Mouse (Mus musculus): ENCODE data around the gene E330021D16Rik. TPM values are rescaled to one million over a fixed set of nuclear protein-coding genes. Genes with fewer than 3 reads are reported as not detected.
A peak's percentile ranks its signal among the peaks of the same experiment; 100 is the strongest.

E330021D16Rik gene
- total RNA-seq, 2 experiments from 2014 or later = 0.73 TPM; not detected in 1

DNA sequence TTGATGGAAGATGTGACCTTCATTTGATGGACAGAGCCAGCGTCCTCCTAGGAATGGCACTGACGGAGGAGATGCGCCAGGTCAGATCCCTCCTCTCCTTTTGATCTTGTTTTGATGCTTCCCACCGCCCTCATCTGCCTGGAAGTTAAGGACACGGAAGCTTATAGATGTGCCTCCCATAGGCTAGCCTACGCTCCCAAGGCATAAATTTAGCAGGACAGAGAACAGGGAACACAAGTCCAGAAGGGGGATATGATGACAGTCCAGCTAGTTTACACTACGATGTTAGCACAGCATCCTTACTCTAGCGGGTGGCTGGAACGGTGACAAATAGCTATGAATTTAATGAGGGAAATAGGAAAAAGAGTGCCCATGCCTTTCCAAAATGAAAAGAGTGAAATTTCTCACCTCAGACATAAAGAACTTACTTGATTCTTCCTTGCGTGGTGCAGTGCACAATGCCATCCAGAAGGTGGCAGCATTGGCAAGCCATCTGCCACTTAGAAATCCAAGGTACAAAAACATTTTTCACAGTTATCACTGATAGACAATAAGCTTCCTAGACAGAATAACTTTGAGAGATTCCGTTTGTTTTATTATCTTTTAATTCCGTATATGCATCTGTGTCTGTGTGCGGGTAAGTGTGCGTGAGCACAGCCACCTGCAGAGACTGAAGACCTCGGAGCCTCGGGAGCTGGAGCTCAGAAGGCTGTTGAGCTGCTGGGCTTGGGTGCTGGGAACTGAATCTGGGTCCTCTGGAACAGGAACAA lies 6.9 kb upstream of the E330021D16Rik start:
- DNase-seq (ENCODE audit: low spot score in 2 of 2) = no peak

DNA sequence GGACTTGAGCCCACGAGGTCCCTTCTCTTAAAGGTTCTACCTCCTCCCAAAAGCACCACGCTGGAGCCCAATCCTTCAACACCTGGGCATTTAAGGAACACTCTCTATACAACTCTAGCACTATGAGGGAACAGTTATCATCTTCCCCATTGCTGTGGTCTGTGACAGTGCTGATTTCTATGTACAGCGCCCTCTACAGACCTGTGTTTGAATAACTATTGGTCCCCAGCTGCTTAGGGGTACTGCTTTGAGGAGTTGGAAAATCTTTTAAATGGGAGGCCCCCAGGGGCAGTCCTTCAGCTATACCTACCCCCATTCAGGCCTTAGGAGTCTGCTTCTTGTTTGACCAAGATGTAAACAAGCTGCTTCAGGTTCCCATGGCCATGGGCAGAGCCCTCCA lies 5.7 kb upstream of the E330021D16Rik start:
- no peak for DNase-seq (ENCODE audit: low spot score in 2 of 2)

DNA sequence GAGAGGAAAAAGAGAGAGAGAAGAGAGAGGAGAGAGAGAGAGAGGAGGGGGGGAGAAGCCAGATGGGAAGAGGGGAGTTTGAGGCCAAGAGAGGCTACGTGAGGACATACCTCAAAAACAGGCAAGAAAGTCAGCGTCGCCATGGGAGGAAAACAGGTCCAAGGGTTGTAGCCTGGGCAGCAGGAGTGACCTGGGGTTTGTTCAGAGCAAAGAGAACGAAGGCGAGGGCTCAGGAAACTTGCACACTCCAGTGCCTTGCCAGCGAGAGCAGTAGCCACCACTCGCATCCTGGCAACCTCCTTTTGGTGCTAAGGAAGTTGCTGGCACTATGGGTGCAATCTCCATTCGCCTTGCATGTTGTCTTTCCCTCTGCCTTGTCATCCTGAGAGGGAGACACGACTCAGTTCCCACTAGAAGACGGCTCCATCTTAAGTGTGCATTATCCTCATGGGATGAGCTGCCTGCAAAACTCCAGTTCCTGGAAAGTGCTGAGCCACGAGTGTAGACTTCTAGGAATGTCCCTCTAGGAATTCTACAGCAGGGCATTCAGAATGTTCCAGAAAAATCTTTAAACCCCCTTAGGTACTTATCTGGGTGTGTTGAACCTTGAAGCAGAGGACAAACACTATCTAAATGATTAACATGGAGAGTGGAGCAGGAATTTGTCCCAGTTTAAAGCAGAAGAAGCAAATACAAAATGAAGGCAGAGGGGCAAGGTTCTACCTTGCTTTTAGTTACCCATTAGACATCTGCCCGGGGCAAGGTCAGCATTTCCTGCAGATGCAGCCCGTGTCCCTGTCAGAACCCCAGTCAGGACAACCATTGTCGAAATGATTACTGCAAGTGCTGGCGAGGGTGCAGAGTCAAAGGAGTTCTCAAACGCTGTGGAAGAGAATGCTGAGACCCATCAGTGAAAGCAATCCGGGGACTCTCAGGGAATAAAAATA lies 3.8 kb upstream of the E330021D16Rik start:
- DNase-seq (ENCODE audit: low spot score in 2 of 2) = no peak

DNA sequence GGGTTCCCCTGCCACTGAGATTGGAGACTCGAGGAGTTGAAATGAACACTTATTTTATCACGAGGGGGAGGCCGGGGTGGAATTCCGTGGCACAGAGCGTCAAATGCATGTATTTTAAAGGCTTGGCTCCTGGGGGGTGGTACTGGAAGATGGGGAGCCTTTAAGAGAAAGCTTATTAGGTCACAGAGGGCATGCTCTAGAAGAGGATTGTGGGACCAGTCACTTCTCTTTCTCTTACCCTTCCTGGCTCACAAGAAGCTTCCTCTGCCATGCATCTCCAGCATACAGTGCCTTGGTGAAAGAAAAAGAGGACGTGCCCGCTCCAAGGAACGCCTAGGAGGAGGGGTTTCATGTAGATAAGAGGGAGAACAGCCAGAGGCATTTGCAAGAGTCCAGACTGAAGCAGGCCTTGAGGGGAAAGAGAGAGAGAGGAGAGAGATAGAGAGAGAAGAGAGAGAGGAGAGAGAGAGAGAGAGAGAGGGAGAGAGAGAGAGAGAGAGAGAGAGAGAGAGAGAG lies 3.0 kb upstream of the E330021D16Rik start:
- no peak for DNase-seq (ENCODE audit: low spot score in 2 of 2)

DNA sequence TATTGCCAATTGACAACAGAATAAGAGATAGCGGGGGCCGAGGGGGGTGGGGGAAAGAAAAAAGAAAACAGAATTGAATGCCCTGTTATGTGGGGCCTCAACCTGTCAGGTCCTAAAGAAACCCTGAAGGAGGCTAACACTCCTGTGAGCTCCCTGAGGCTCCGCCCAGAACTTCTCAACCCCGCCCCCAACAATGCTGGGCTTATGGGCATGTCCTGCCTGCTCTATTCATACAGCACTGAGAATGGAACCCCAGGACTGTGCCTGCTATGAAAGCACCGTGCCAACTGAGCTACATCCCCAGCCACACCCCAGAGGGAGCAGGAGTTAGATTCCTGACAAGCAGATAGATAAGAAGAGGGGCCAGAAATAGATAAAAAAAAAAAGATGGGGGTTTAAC lies 2.5 kb upstream of the E330021D16Rik start:
- DNase-seq (ENCODE audit: low spot score in 2 of 2) = no peak

DNA sequence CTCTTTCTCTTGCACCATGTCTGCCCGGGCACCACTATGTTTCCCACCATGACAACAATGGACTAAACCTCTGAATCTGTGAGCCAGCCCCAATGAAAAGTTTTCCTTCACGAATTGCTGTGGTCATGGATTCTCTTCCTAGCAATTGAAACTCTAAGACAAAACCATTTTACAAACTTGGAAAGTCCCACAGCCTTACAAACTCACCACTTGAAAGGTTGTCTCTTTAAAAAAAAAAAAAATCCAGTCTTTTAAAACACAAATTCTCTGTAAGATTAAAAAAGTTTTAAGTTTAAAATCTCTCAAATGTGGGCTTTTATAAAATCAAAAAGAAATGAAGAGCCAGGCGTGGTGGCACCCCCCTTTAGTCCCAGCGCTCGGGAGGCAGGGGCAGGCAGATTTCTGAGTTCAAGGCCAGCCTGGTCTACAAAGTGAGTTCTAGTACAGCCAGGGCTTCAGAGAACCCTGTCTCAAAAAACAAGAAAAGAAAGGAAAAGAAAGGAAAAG lies 1.5 kb downstream of the E330021D16Rik start:
- no peak for DNase-seq (ENCODE audit: low spot score in 2 of 2)

DNA sequence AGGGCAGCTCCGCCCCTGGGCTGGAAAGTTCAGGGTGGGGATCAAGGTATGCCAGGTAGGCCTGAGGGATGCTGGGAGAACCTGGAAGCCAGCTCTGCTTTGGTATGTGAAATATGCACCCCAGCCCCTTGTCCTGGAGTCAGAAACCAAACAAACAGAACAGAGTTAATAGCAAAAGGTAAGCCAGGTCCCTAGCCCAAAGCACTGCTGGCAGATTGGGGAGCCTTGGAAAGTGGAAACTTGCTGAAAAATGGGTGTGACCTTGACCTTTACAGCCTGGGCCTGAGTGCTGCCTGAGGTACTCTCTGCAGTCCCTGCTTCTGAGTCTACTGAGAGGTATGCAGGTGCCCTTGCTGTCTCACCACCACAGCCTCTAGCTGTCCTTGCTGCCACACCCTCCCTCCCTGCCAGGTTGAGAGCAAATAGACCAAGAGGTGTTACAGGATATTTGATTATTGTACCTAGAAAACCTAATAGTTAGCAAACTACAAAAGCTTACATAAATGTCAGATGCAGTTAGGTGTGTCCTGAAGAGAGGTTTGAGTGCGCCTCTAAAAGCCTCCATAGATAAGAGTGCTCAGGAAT lies 7.7 kb downstream of the E330021D16Rik start:
- DNase-seq (ENCODE audit: low spot score in 2 of 2) = no peak

DNA sequence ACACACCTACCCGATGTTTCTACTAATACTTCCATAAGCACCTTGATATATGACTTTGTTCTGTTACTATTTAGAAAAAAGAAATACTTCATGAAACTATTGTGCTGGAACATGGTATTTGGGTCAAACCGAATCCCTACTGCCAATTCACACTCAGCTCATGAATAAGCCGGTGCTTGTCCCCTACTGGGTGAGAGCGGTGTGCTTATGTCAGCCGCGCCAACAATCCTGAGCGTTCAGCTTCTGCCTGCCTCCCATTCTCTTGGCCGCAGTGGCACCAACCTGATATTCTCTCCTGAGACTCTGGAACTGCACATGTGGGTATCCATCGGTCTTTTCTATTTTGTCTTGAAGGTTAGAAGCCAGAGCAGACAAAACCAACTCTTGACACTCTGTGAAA lies 18.5 kb downstream of the E330021D16Rik start:
- no peak for DNase-seq (ENCODE audit: low spot score in 2 of 2)

DNA sequence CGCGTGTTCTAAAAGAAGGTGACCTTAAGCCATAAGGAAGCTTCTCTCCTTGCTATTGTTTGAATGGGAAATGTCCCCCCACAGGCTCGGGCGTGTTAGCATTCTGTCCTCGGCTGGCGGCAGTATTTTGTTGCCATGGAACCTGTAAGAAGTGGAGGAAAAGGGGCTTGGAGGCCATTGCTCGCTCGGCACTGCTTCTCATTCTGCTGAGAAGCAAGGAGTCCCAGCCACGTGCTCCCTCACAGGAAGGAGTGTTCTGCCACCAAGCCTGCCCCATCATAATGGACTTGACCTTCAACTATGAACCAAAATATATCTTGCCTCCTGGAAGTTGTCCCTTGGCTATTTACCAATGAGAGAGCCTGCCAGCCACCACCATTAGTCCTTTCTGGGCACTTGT lies 25.1 kb downstream of the E330021D16Rik start:
- DNase-seq (ENCODE audit: low spot score in 2 of 2) = no peak

DNA sequence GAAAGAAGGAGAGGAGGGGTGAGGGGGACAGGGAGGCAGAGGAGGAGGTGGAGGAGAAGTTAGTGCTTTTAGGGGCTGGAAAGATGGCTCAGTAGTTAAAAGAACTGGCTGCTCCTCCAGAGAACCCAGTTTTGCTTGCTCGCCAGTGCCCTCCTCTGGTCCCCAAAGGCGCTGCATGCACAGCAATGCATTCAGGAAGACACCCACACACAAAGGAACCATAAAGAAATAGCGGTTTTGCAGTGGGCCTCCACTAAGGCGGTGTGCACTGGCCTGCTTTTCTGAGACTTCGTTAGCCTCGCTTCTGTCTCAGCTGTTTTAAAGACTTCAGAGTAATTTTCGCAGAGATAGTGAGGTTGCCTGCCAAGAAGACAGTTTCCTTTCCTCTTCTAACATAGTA lies 30.1 kb downstream of the E330021D16Rik start:
- no peak for DNase-seq (ENCODE audit: low spot score in 2 of 2)

DNA sequence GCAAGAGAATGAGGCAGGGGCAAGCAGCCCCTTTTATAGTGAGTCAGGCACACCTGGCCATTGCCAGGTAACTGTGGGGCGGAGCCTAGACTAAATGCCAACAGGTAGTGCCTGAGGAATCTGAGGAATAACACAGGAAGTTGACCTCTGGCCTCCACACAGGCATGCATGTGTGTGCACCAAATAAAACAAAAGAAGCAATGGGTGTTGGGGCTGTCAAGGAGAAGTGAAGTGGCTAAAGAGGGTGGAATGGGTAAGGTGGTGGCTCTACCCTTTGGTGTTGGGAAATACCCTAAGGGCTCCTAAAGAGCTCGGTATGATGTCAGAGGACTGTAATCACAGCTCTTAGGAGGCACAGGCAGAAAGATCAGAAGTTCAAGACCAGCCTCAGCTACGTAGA lies 32.2 kb downstream of the E330021D16Rik start:
- DNase-seq (ENCODE audit: low spot score in 2 of 2) = no peak

DNA sequence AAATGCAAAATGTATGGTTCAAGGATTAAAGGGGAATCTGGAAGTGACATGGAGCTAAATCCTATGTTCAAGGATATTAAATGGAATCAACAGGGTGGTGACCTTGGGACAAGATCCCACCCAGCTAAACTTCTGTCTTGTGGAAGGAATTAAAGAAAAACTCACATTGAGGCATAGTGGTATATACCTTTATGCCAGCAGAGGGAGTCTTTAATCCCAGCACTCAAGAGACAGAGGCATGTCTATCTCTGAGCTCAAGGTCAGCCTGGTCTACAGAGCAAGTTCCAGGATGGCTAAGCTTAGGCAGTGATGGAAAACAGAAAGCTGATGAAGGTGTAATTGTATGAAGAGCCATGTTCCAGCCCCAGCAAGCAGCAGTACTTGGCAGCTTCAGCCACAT lies 39.3 kb downstream of the E330021D16Rik start:
- DNase-seq (ENCODE audit: low spot score in 2 of 2) = no peak

DNA sequence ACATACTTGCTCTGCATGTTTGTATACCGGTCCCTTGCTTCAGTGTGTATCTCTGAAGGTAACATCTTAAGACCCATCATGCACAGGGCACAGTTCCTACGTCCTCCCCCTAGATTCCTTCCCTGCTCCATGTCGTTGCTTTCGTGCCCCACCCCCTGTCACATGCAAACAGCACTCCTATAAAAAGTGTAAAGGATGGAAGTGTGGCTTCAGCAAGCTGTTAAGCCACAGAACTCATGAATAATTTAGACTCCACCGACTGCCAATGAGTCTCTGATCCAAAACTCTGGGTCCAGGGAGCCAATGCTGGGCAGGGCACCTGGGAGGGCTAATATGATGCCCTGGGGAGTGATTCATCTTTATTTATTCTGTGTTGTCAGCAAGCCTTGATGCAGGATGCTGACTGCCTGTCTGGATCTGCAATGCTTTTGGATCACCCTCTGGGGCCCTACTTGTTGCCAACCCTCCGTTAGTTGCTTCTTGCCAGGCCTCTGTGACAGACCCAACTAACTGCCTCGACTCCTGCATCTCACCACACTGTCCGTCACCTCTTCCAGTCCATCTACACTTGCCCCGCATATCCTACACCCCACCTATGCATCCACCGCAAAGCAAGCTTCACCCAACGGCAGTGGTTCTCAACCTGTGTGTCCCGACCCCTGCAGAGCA lies 50.8 kb downstream of the E330021D16Rik start:
- no peak for DNase-seq (ENCODE audit: low spot score in 2 of 2)

DNA sequence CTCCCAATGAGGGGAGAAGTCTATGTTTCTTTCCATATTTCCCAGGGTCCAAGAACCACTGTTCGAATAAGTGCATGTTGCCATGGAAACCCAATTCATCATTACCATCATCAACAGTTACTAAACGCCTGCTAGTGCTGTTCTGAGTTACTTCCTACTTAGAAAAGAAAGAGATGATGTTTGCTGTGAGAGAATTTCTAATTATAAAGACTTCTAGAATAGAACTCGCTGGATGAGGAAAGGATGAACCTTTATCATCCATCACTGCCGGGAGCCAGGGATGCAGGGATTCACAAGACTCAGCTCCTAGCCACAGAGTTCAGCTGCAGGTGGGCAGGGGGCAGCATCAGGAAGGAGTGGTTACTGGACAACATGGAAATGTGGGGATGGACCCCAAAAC lies 51.4 kb downstream of the E330021D16Rik start:
- DNase-seq (ENCODE audit: low spot score in 2 of 2) = no peak

DNA sequence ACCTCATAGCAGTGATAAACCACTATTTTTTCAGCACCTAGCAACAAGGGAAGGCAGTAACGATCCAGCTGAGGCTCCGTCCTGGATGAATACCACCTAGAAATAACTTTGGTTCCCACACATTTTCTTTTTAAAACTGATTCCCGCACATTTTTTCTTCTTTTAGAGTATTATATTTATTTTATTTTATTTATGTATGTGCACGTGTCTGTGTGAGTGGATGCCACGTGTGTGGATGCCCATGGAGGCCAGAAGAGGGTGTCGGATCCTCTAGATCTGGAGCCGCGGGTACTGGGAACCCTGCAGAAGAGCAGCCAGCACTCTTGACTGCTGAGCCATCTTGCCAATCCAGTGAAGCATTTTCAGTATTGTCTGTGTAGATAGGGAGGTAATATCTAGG lies 52.1 kb downstream of the E330021D16Rik start:
- DNase-seq (ENCODE audit: low spot score in 2 of 2) = no peak

DNA sequence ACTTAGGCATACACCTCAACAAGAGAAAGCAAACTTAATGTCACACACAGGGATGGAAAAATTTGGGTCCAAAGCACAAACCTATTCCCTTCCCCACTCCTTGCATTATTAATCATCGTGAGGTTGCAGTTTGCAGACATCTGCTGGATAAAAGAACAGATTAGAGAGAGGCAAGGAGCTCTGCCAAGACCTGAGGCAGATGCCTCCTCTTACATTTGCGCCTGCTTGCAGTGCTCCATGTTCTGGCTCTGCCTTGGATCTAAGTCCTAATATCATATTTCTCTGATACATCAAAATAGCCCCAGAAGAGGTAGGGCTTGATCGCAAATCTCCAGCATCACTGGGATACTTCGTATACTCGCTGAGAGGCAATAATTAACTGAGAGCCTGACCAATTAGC lies 56.9 kb downstream of the E330021D16Rik start:
- DNase-seq (ENCODE audit: low spot score in 2 of 2) = no peak

DNA sequence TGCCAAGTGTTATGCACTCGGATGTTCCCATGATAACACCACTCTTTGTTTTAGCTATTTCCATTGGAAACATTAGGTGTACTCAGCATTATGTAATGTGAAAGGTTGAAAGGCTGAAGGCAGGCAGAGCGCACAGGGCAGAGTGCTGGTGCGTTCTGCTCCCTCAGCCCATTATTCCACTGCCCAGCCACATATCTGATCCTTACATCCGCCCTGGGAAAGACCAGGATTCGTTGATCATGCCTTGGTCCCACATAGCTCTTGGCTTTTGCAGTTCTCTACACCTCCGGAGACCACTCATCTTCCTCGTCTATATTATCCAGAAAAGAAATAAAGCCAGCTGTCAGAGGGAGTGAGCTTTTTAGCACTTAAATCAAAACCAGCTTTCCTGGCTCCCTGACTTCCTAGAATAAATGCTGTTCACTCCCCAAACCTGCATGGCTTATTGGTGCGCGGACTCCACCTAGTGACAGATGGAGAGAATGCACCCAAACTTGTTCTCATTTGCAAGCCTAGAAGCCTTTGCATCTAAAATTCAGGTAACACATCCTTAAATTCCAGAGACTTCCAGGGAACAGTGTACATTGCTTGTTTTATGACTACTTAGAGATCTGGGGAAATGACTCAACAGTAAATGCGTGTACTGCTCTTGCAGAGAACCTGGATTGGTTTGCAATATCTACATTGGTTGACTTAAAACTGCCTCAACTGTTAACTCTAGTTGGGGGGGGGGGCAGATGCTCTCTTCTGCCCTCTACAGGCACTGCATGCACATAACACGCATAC lies 61.8 kb downstream of the E330021D16Rik start:
- DNase-seq (ENCODE audit: low spot score in 2 of 2) = peak in 1 of 2 experiments; percentile 50

Data from adrenal gland, postnatal 4 days (tissue).